Mouse (Mus musculus) heart, embryonic 12.5 days (tissue): Measurements from ENCODE around the gene Sds. TPM values are rescaled to one million over a fixed set of nuclear protein-coding genes. Genes with fewer than 3 reads are reported as not detected.

ENCODE experiments used
- ATAC-seq: fragments of 200-750 bp; cut with Nextera tagmentation; 2 replicates; pipeline ENCODE4 v1.8.0; 2017; ENCODE audit warnings: moderate TSS enrichment, moderate library complexity; ENCODE audit not compliant: insufficient number of reproducible peaks, low FRiP score
- H3K27ac ChIP-seq: fragments of 300-500 bp; sonication (generic); 2 replicates; pipeline ENCODE4 v1.5.1; 2016; ENCODE audit warnings: mild to moderate bottlenecking, moderate library complexity; ENCODE audit not compliant: poor library complexity, severe bottlenecking
- H3K27me3 ChIP-seq: fragments of 300-500 bp; sonication (generic); replicated peaks from 2 replicates; pipeline ENCODE4 v1.6.1; 2016; ENCODE audit warnings: mild to moderate bottlenecking, moderate library complexity
- H3K36me3 ChIP-seq: fragments of 300-500 bp; sonication (generic); 2 replicates; pipeline ENCODE4 v1.6.1; 2016; ENCODE audit warnings: mild to moderate bottlenecking, moderate library complexity
- H3K4me1 ChIP-seq: fragments of 300-500 bp; sonication (generic); replicated peaks from 2 replicates; pipeline ENCODE4 v1.6.1; 2016; ENCODE audit warnings: mild to moderate bottlenecking
- H3K4me2 ChIP-seq: fragments of 300-500 bp; sonication (generic); 2 replicates; pipeline ENCODE4 v1.6.1; 2016; ENCODE audit warnings: mild to moderate bottlenecking, moderate library complexity
- H3K4me3 ChIP-seq: fragments of 300-500 bp; sonication (generic); 2 replicates; pipeline ENCODE4 v1.5.1; 2016; ENCODE audit warnings: mild to moderate bottlenecking
- H3K9ac ChIP-seq: fragments of 300-500 bp; sonication (generic); 2 replicates; pipeline ENCODE4 v1.6.1; 2016; ENCODE audit warnings: mild to moderate bottlenecking, moderate library complexity
- H3K9me3 ChIP-seq: fragments of 300-500 bp; sonication (generic); replicated peaks from 2 replicates; pipeline ENCODE4 v1.6.1; 2016; ENCODE audit warnings: mild to moderate bottlenecking, moderate library complexity
- WGBS: fragments of 180-500 bp; shearing (Covaris S2); methylation state at CpG from one replicate; pipeline ENCODE4 v1.1.7; 2016; 5-methylcytosine and 5-hydroxymethylcytosine counted together
- polyA plus RNA-seq: library from polyadenylated mRNA; unstranded; fragments of >200 nt; fragmentation: Nextera tagmentation; extraction: Ambion mirVana; gene quantifications from 2 replicates; pipeline ENCODE4 v1.2.1, GENCODE M21; 2016

The Sds gene
- polyA plus RNA-seq, 1 experiment from 2014 or later = not detected

DNA sequence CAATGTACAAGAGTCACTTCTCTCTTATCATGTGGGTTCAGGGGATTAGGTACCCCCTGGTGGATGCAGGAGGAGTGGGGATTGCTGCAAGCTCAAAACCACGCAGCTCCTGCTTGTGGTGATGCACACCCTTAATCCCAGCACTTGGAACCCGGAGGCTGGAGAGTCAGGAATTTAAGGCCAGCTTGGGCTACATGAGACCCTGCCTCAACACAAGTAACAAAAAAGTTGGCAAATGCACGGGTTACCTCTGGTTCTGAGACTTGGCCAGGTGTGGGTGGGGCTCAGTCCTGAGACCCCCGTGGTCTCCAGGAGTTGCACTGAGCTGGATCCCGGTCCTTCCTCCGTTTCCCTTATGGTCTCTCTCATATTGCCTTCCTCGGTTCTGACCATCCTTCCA, 39.1 kb downstream of the Sds start:
- WGBS = 63% methylated on average over 7 of the region's 7 CpGs
- H3K4me3 ChIP-seq = no peak overlapping the region
- no peak overlapping the region for H3K4me2 ChIP-seq
- H3K9ac ChIP-seq = 0 out of 2 replicates have a peak overlapping the region, but pooled peaks have one; percentile 14
- no peak for ATAC-seq
- no peak overlapping the region for H3K27ac ChIP-seq
- H3K36me3 ChIP-seq = 0 out of 2 replicates have a peak, but pooled peaks cover 4% of the 10 kb centered on the region
- H3K4me1 ChIP-seq = peaks cover 48% of the 10 kb centered on the region
- H3K27me3 ChIP-seq = peaks cover 5% of the 10 kb centered on the region
- no peaks in the 10 kb centered on the region for H3K9me3 ChIP-seq

DNA sequence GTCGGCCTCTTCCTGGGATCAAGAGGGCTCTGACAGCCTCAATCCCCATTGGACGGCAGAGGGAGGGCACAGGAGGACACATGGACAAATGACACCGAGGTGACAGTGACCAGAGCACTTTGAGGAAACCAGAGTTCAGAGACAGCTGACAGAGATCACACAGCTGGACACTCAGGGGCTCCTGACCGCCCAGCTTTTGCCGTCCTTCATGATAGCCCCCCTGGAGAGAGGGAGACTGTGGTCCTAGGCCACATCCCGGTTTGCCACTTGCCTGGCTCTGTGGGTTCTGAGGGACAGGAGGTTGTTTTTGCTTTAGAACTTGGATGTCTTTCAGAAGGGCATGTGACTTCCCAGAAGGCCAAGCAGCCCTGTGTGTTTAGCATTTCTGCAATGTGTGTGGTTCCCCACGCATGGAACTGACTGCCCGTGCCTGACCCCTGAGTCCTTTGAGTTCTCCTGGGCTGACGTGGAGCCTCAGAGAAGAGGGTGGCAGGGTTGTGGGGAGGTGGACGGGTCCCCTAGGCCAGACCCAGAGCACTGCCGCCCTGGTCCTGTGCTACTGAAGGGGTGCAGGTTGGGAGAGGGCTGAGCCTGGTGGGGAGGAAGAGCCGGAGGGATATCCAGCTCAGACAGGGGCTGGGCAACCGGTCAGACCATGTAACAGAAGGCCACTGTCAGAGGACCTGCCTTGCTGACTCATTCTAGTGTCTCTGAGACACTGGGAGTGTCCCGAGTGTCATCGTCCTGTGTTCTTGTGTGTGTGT, 40.1 kb downstream of the Sds start:
- Histone ChIP-seq H3K27ac (no peak overlapping the region), H3K27me3 (peaks cover 5% of the 10 kb centered on the region), H3K4me1 (peaks cover 47% of the 10 kb centered on the region), H3K9me3 (no peaks in the 10 kb centered on the region), H3K4me3 (no peak overlapping the region), H3K9ac (no peak overlapping the region), H3K36me3 (0 out of 2 replicates have a peak, but pooled peaks cover 4% of the 10 kb centered on the region), H3K4me2 (no peak overlapping the region)
- no peak for ATAC-seq
- 30% methylated on average over 15 of the region's 15 CpGs for WGBS

DNA sequence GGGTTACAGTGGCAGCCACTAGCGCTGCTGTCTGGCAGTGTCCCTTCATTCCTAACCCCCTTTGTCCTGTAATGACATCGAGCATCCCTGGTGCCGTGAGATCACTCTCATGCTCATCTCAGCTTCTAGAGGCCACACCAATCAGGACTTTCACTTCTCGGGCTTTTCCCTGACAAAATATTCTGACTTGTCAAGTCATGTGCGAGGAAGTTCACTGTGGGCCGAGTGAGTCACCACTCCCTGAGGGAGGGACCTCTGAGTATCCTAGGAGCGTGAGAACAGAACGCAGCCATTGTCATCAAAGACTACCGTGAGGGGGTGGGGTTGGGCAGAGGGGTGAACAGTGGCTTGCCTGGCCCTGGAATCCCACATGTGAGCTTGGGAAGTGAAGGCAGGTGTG, 41.2 kb downstream of the Sds start:
- Histone ChIP-seq H3K9ac (no peak overlapping the region), H3K4me3 (no peak overlapping the region), H3K27me3 (peaks cover 5% of the 10 kb centered on the region), H3K36me3 (0 out of 2 replicates have a peak, but pooled peaks cover 4% of the 10 kb centered on the region), H3K9me3 (no peaks in the 10 kb centered on the region), H3K4me1 (peaks cover 41% of the 10 kb centered on the region), H3K4me2 (no peak overlapping the region), H3K27ac (no peak overlapping the region)
- ATAC-seq = no peak
- WGBS = 50% methylated on average over 9 of the region's 9 CpGs

DNA sequence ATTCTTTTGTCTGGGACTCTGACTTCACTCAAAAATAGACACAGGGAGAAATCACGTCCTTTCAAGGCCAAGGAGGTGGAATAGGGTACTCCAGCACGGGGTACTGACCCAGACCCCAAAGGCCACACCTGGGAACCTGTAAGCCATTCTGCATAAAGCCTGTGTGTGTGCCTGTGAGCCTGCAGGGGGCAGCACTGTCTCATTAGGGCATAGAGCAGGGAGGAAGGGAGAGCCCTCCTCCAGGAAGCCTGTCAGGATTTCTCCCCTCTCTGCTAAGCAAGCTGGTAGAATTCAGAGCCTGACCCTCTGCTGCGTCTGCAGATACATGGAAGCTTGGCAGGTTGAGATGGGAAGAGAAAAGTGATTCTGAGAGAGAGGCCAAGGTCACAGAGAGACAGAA, 46.3 kb downstream of the Sds start:
- H3K4me3 ChIP-seq = no peak overlapping the region
- no peaks in the 10 kb centered on the region for H3K9me3 ChIP-seq
- WGBS = 60% methylated on average over 3 of the region's 3 CpGs
- peaks cover 7% of the 10 kb centered on the region; the same call in 1 of the 2 replicates for H3K36me3 ChIP-seq
- H3K4me1 ChIP-seq = peaks cover 2% of the 10 kb centered on the region
- H3K27me3 ChIP-seq = no peaks in the 10 kb centered on the region
- ATAC-seq = no peak
- no peak overlapping the region for H3K27ac ChIP-seq
- H3K4me2 ChIP-seq = no peak overlapping the region
- no peak overlapping the region for H3K9ac ChIP-seq

DNA sequence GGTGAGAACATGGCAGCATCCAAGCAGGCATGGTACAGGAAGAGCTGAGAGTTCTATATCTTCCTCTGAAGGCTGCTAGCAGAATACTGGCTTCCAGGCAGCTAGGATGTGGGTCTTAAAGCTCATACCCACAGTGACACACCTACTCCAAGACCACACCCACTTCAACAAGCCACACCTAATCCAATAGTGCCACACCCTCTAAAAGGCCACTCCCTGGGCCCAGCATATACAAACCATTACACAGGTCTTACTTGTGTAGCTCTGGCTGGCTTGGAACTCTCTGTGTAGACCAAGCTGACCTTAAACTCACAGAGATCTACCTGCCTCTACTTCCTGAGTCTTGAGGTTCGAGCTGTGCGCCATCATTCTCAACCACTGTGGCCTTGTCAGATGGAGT, 48.4 kb downstream of the Sds start:
- H3K4me1 ChIP-seq = no peaks in the 10 kb centered on the region
- WGBS = 90% methylated on average over 2 of the region's 2 CpGs
- ATAC-seq = no peak

DNA sequence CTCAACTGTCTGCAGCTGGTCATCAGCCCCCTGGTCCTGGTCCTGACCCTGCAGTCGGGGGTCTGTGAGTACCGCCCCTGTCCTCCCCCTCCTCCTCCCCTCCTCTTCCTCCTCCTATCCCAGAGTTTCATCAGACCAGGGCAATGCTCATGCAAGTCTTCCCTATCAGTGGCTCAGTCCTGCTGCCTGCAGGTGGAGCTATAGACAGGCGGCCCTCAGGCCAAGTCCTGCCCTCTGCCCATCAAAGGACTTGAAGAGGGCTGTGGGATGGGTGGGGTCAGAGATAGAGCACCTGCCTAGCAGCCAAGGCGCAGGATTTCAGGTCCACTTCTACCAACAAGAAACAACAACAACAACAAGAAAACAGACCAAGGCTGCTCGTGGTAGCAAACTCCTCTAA, 49.4 kb downstream of the Sds start:
- no peaks in the 10 kb centered on the region for H3K27me3 ChIP-seq
- no peak overlapping the region for H3K4me3 ChIP-seq
- WGBS = 23% methylated on average over 5 of the region's 5 CpGs
- H3K4me2 ChIP-seq = no peak overlapping the region
- H3K27ac ChIP-seq = no peak overlapping the region
- H3K36me3 ChIP-seq = peaks cover 6% of the 10 kb centered on the region; the same call in 1 of the 2 replicates
- H3K9me3 ChIP-seq = peaks cover 4% of the 10 kb centered on the region; the same call in 1 of the 2 replicates
- ATAC-seq = no peak; the same call in 1 of the 2 replicates
- H3K4me1 ChIP-seq = no peaks in the 10 kb centered on the region
- H3K9ac ChIP-seq = no peak overlapping the region

More for the DNA sequence above, 48.4 kb downstream of the Sds start:
- Histone ChIP-seq H3K4me3 (no peak overlapping the region), H3K9me3 (peaks cover 4% of the 10 kb centered on the region; the same call in 1 of the 2 replicates), H3K4me2 (no peak overlapping the region), H3K27me3 (no peaks in the 10 kb centered on the region), H3K27ac (no peak overlapping the region), H3K36me3 (peaks cover 10% of the 10 kb centered on the region; the same call in 1 of the 2 replicates), H3K9ac (no peak overlapping the region)

DNA sequence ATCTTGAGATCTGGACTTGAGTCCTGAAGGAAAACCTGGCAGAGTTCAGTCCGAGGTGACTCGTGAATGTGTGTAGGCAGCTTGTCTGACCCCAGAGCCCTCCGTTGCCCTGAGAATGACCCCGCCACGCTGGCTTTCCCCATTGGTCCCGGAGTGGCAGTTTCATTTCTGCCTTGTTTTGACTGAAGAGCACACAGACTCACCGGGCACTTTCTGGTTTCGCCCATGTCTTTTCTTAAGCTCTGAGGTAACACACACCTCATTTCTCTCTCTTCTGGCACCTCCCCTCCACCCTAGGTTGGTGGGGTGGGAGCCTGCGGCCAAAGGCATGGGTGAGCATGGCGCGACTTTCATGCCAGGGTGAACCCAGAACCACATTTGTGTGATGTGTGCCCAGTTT, 50.0 kb downstream of the Sds start:
- Histone ChIP-seq H3K27ac (no peak overlapping the region), H3K4me1 (no peaks in the 10 kb centered on the region), H3K9me3 (peaks cover 4% of the 10 kb centered on the region; the same call in 1 of the 2 replicates), H3K4me3 (no peak overlapping the region), H3K27me3 (no peaks in the 10 kb centered on the region), H3K4me2 (no peak overlapping the region), H3K36me3 (peaks cover 6% of the 10 kb centered on the region; the same call in 1 of the 2 replicates), H3K9ac (no peak overlapping the region)
- no peak for ATAC-seq
- 79% methylated on average over 11 of the region's 11 CpGs for WGBS

DNA sequence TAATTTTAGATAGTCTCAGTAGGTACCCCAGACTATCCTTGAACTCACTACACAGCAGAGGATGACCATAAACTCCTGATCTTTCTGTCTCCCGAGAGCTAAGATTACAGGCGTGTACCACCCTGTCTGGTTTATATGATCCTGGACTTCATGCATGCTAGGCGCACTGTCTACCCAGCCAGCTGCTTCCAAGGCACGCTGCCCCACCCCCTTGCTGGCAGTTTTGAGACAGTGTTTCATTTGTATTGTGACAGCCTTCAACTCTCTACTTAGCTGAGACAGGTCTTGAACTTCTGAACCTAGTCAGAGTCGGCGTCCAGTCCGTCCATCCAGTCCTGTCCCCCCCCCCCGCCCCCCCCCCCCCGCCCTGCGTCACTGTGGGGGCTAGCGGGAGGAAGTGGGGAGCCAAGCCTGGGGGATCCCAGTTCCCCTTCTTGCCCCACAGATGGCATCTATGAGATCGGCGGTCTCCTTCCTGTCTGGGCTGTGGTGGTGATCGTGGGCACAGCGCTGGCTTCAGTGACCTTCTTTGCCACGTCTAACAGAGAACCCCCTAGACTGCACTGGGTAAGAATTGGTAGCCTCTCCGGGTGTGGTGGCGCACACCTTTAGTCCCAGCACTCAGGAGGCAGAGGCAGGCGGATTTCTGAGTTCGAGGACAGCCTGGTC, 51.1 kb downstream of the Sds start:
- peaks cover 4% of the 10 kb centered on the region; the same call in 1 of the 2 replicates for H3K9me3 ChIP-seq
- no peak overlapping the region for H3K4me3 ChIP-seq
- no peak overlapping the region for H3K9ac ChIP-seq
- peaks cover 6% of the 10 kb centered on the region; the same call in 1 of the 2 replicates for H3K36me3 ChIP-seq
- H3K4me2 ChIP-seq = no peak overlapping the region
- no peaks in the 10 kb centered on the region for H3K27me3 ChIP-seq
- 86% methylated on average over 19 of the region's 20 CpGs for WGBS
- H3K27ac ChIP-seq = no peak overlapping the region
- H3K4me1 ChIP-seq = no peaks in the 10 kb centered on the region
- no peak for ATAC-seq

DNA sequence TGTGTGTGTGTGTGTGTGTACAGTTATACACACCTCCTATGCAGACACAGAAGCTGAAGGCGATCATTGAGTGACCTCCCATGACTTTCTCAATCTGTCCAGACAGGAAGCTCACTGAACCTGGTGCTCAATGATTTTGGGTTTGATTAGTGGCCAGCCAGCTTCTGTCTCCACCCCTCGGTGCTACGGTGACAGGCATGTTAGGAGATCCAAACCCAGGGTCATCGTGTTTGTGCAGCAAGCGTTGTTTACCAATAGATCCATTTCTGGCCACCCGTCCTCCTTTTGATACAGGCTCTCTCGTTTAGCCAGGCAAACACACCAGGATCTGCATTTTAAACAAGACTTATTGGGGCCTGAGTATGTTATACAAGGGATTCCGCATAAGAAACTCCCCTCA, 55.3 kb downstream of the Sds start:
- H3K4me3 ChIP-seq = no peak overlapping the region
- H3K27ac ChIP-seq = no peak overlapping the region
- no peaks in the 10 kb centered on the region for H3K27me3 ChIP-seq
- no peak overlapping the region for H3K4me2 ChIP-seq
- 81% methylated on average over 8 of the region's 8 CpGs for WGBS
- no peak for ATAC-seq
- no peak overlapping the region for H3K9ac ChIP-seq
- peaks cover 7% of the 10 kb centered on the region for H3K36me3 ChIP-seq
- H3K4me1 ChIP-seq = peaks cover 16% of the 10 kb centered on the region
- H3K9me3 ChIP-seq = peaks cover 4% of the 10 kb centered on the region; the same call in 1 of the 2 replicates
